Mouse (Mus musculus) E14TG2a.4 (cell line): ENCODE measurements at regions not wholly inside any gene's neighbourhood (a gene's known extent, or its start where the extent isn't known, plus 50 kb on each side); places are given as distances from the start of the nearest gene placed in this dataset.

Experiments
- CTCF ChIP-seq: conservative IDR thresholded peaks from 2 replicates; pipeline ENCODE4 v1.5.1; 2014; ENCODE audit warnings: low read length
- NANOG ChIP-seq: IDR thresholded peaks from 2 replicates; pipeline ENCODE4 v1.6.1; 2014; ENCODE audit warnings: borderline replicate concordance, low read length, mixed read lengths
- POU5F1 ChIP-seq: IDR thresholded peaks from 2 replicates; pipeline ENCODE4 v1.6.1; 2014; ENCODE audit warnings: low read length, borderline replicate concordance

DNA sequence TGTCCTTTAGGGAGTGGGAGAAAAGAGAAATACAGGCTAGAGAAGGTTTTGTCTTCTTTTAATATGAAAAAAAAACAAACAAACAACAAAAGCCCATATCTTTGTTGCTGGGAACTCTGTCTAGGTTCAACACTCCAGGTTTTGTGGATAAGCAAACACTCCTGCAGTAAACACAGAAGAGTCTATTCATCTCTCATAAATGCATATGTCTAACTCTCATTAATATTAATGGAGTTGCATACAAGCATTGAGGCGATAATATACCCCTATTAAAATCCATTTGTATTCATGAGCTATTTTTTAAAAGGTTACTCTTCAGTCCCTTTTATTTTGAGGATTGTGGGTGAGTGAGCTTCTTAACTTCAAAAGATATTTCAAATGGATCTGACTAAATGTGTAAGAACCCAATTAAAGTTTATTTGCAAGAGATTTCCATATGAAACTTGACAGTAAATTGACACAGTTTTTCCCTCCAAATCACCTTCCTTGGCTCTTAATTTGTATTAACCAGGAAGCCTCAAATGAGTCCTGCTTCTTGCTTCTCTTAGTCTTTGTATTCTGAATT is 302.6 kb upstream of the Nr5a2 start:
- TF ChIP-seq CTCF (no peak), POU5F1 (no peak), NANOG (no peak)
